Mouse (Mus musculus): ENCODE results near the gene Hmcn2.

Gene Hmcn2

GRCm38 (mm10) chr2:31382952-31383351 is 68.7 kb downstream of the Hmcn2 start:
- peak in 1 of 2 experiments; percentile 26 for DNase-seq (ENCODE audit: low spot score in 2 of 2)

- DNase-seq (ENCODE audit: low spot score in 2 of 2) = no peak
Observed at GRCm38 (mm10) chr2:31416968-31417367, 102.8 kb downstream of the Hmcn2 start.

- DNase-seq (ENCODE audit: low spot score in 2 of 2) = no peak
Observed at GRCm38 (mm10) chr2:31418021-31418420, 103.8 kb downstream of the Hmcn2 start.

GRCm38 (mm10) chr2:31418571-31418970 is 104.4 kb downstream of the Hmcn2 start:
- no peak for DNase-seq (ENCODE audit: low spot score in 2 of 2)

- no peak for DNase-seq (ENCODE audit: low spot score in 2 of 2)
Observed at GRCm38 (mm10) chr2:31420914-31421313, 106.7 kb downstream of the Hmcn2 start.

- no peak for DNase-seq (ENCODE audit: low spot score in 2 of 2)
Observed at GRCm38 (mm10) chr2:31422576-31422975, 108.4 kb downstream of the Hmcn2 start.

GRCm38 (mm10) chr2:31431477-31431876 is 117.3 kb downstream of the Hmcn2 start:
- no peak for DNase-seq (ENCODE audit: low spot score in 2 of 2)

- no peak for DNase-seq (ENCODE audit: low spot score in 2 of 2)
Observed at GRCm38 (mm10) chr2:31434746-31435145, 120.5 kb downstream of the Hmcn2 start.

- peak in 1 of 2 experiments; percentile 42 for DNase-seq (ENCODE audit: low spot score in 2 of 2)
Observed at GRCm38 (mm10) chr2:31435567-31435966, 121.4 kb downstream of the Hmcn2 start.

GRCm38 (mm10) chr2:31437480-31438245 is 123.4 kb downstream of the Hmcn2 start:
- DNase-seq (ENCODE audit: low spot score in 2 of 2) = no peak

- DNase-seq (ENCODE audit: low spot score in 2 of 2) = no peak
Observed at GRCm38 (mm10) chr2:31439576-31439975, 125.4 kb downstream of the Hmcn2 start.

- peak; percentile 18 to 20 for DNase-seq (ENCODE audit: low spot score in 2 of 2)
Observed at GRCm38 (mm10) chr2:31442480-31443160, 128.4 kb downstream of the Hmcn2 start.

GRCm38 (mm10) chr2:31446036-31446435 is 131.8 kb downstream of the Hmcn2 start:
- no peak for DNase-seq (ENCODE audit: low spot score in 2 of 2)

GRCm38 (mm10) chr2:31446456-31446855 is 132.2 kb downstream of the Hmcn2 start:
- DNase-seq (ENCODE audit: low spot score in 2 of 2) = no peak

- no peak for DNase-seq (ENCODE audit: low spot score in 2 of 2)
Observed at GRCm38 (mm10) chr2:31447536-31447935, 133.3 kb downstream of the Hmcn2 start.

GRCm38 (mm10) chr2:31448756-31449440 is 134.7 kb downstream of the Hmcn2 start:
- no peak for DNase-seq (ENCODE audit: low spot score in 2 of 2)

GRCm38 (mm10) chr2:31449441-31449815 is 135.2 kb downstream of the Hmcn2 start:
- DNase-seq (ENCODE audit: low spot score in 2 of 2) = no peak

- no peak for DNase-seq (ENCODE audit: low spot score in 2 of 2)
Observed at GRCm38 (mm10) chr2:31449902-31450301, 135.7 kb downstream of the Hmcn2 start.

GRCm38 (mm10) chr2:31450661-31451060 is 136.4 kb downstream of the Hmcn2 start:
- no peak for DNase-seq (ENCODE audit: low spot score in 2 of 2)

- no peak for DNase-seq (ENCODE audit: low spot score in 2 of 2)
Observed at GRCm38 (mm10) chr2:31451530-31451929, 137.3 kb downstream of the Hmcn2 start.

GRCm38 (mm10) chr2:31453011-31453410 is 138.8 kb downstream of the Hmcn2 start:
- no peak for DNase-seq (ENCODE audit: low spot score in 2 of 2)

GRCm38 (mm10) chr2:31453559-31454177 is 139.5 kb downstream of the Hmcn2 start:
- peak; percentile 43 to 67 for DNase-seq (ENCODE audit: low spot score in 2 of 2)

Measured in urinary bladder, adult 18-20 months (tissue).